Mouse (Mus musculus): ENCODE measurements around the gene Sept5.

- no peak for TF ChIP-seq CTCF (IDR thresholded peaks at IDR 0.05; ENCODE audit: control insufficient read depth, insufficient read depth, insufficient replicate concordance, low read depth, low read length)
- no peak for TF ChIP-seq POLR2A (IDR thresholded peaks at IDR 0.05; ENCODE audit: control insufficient read depth, low read depth, low read length)
Observed at GRCm38 (mm10) chr16:18633333-18633732, 3.6 kb upstream of the Sept5 start.
